Mouse (Mus musculus): ENCODE data around the gene Epb41l3.

GRCm38 (mm10) chr17:69192863-69193493 lies 117.5 kb downstream of the Epb41l3 start:
- TF ChIP-seq CTCF (IDR thresholded peaks at IDR 0.05; ENCODE audit: extremely low read depth, insufficient read length, insufficient replicate concordance, low read depth, low read length) (no peak), POLR2A (IDR thresholded peaks at IDR 0.05; ENCODE audit: low read depth, low read length) (no peak)
